Mouse (Mus musculus) inflammation-experienced regulatory T-cells, adult 6 months (primary cell): ENCODE results near the gene Gm21095. TPM values are rescaled to one million over a fixed set of nuclear protein-coding genes. Genes with fewer than 3 reads are reported as not detected.
"Not testable (repeated sequence)": the region's sequence is repeated elsewhere in the genome, so short reads cannot be mapped to it uniquely, and the experiment has no call there.

Experiments
- ATAC-seq: one replicate; pipeline ENCODE4 v1.8.0; 2017
- polyA plus RNA-seq, 3 experiments: library from polyadenylated mRNA; unstranded; fragments of 100-300 nt; shearing (Covaris generic); gene quantifications; one replicate each; pipeline ENCODE4 v1.2.1; 2017

The Gm21095 gene
- polyA plus RNA-seq: not detected

- not testable (repeated sequence) for ATAC-seq
These were observed at the start of gene Gm21095 for GRCm38 (mm10) chrY:84096979-84097378. Gene Gm21095, plus strand, starts transcription at chrY:84097279.
